Mouse (Mus musculus): Measurements from ENCODE around the gene Ccdc120. TPM values are rescaled to one million over a fixed set of nuclear protein-coding genes. Genes with fewer than 3 reads are reported as not detected.
"Not testable (repeated sequence)": the region's sequence is repeated elsewhere in the genome, so short reads cannot be mapped to it uniquely, and the experiment has no call there.

The Ccdc120 gene
- total RNA-seq, 2 experiments from 2014 or later, result 2.7 to 4.0 TPM

- peak; percentile 63 to 86 for DNase-seq (ENCODE audit: low spot score in 2 of 2)
Observed at GRCm38 (mm10) chrX:7762137-7762920, 11.6 kb upstream of the Ccdc120 start, which contains the start of gene Tfe3. Tfe3 (plus strand) TSS chrX:7762560.

GRCm38 (mm10) chrX:7753627-7754026 lies 2.9 kb upstream of the Ccdc120 start:
- DNase-seq (ENCODE audit: low spot score in 2 of 2), result not testable (repeated sequence)

- DNase-seq (ENCODE audit: low spot score in 2 of 2), result no peak
Observed at GRCm38 (mm10) chrX:7745429-7745828, 5.3 kb downstream of the Ccdc120 start.

GRCm38 (mm10) chrX:7744940-7745339 lies 5.8 kb downstream of the Ccdc120 start:
- DNase-seq (ENCODE audit: low spot score in 2 of 2), result no peak

- no peak for DNase-seq (ENCODE audit: low spot score in 2 of 2)
Observed at GRCm38 (mm10) chrX:7743470-7743869, 7.2 kb downstream of the Ccdc120 start.

- DNase-seq (ENCODE audit: low spot score in 2 of 2), result no peak
Observed at GRCm38 (mm10) chrX:7741103-7741502, 9.6 kb downstream of the Ccdc120 start.

GRCm38 (mm10) chrX:7740082-7740819 lies 10.5 kb downstream of the Ccdc120 start:
- DNase-seq (ENCODE audit: low spot score in 2 of 2), result no peak

- DNase-seq (ENCODE audit: low spot score in 2 of 2), result no peak
Observed at GRCm38 (mm10) chrX:7739336-7740081, 11.2 kb downstream of the Ccdc120 start.

- DNase-seq (ENCODE audit: low spot score in 2 of 2), result peak; percentile 43 to 66
Observed at GRCm38 (mm10) chrX:7733571-7734156, 17.0 kb downstream of the Ccdc120 start.

GRCm38 (mm10) chrX:7728922-7729265 lies 21.8 kb downstream of the Ccdc120 start:
- no peak for DNase-seq (ENCODE audit: low spot score in 2 of 2)

- DNase-seq (ENCODE audit: low spot score in 2 of 2), result peak in 1 of 2 experiments; percentile 65
Observed at GRCm38 (mm10) chrX:7728215-7728921, 22.3 kb downstream of the Ccdc120 start, which contains the start of gene Praf2. Praf2 (plus strand) TSS chrX:7728439.

GRCm38 (mm10) chrX:7727176-7727575 lies 23.5 kb downstream of the Ccdc120 start:
- DNase-seq (ENCODE audit: low spot score in 2 of 2), result no peak

- DNase-seq (ENCODE audit: low spot score in 2 of 2), result no peak
Observed at GRCm38 (mm10) chrX:7725841-7726240, 24.9 kb downstream of the Ccdc120 start.

- no peak for DNase-seq (ENCODE audit: low spot score in 2 of 2)
Observed at GRCm38 (mm10) chrX:7724135-7724534, 26.6 kb downstream of the Ccdc120 start.

- no peak for DNase-seq (ENCODE audit: low spot score in 2 of 2)
Observed at GRCm38 (mm10) chrX:7722691-7723090, 28.0 kb downstream of the Ccdc120 start.

- DNase-seq (ENCODE audit: low spot score in 2 of 2), result no peak
Observed at GRCm38 (mm10) chrX:7722282-7722611, 28.5 kb downstream of the Ccdc120 start.

GRCm38 (mm10) chrX:7721514-7722281 lies 29.0 kb downstream of the Ccdc120 start, which contains the start of gene Gm45208:
Gm45208 (plus strand) TSS chrX:7722245.
- DNase-seq (ENCODE audit: low spot score in 2 of 2), result peak in 1 of 2 experiments; percentile 59

GRCm38 (mm10) chrX:7716058-7716457 lies 34.6 kb downstream of the Ccdc120 start:
- DNase-seq (ENCODE audit: low spot score in 2 of 2), result not testable (repeated sequence)

- peak; percentile 66 to 87 for DNase-seq (ENCODE audit: low spot score in 2 of 2)
Observed at GRCm38 (mm10) chrX:7714135-7714899, 36.4 kb downstream of the Ccdc120 start, which contains the start of gene Wdr45. Wdr45 (plus strand) TSS chrX:7714333.

All from gastrocnemius, postnatal 4 days (tissue).